Mouse (Mus musculus) olfactory bulb, adult 2 months (tissue): ENCODE results near the gene Lef1. TPM values are rescaled to one million over a fixed set of nuclear protein-coding genes. Genes with fewer than 3 reads are reported as not detected.

Source experiments
- H3K27ac ChIP-seq: fragments of 200-500 bp; 2 replicates; pipeline ENCODE4 v1.5.1; 2012; ENCODE audit warnings: low read depth, low read length; ENCODE audit not compliant: insufficient read depth
- H3K4me1 ChIP-seq: fragments of 200-500 bp; 2 replicates; pipeline ENCODE4 v1.6.1; 2012; ENCODE audit warnings: low read length; ENCODE audit not compliant: control insufficient read depth, insufficient read depth
- H3K4me3 ChIP-seq: fragments of 200-500 bp; 2 replicates; pipeline ENCODE4 v1.5.1; 2012; ENCODE audit warnings: mild to moderate bottlenecking, low read depth, low read length, moderate library complexity; ENCODE audit not compliant: insufficient read depth
- CTCF ChIP-seq: fragments of 200-500 bp; IDR thresholded peaks from 2 replicates; pipeline ENCODE4 v1.5.1; 2012; ENCODE audit warnings: low read depth, mild to moderate bottlenecking, low read length, moderate library complexity; ENCODE audit not compliant: insufficient read depth
- POLR2A ChIP-seq: fragments of 200-500 bp; IDR thresholded peaks from 2 replicates; pipeline ENCODE4 v1.6.1; 2012; ENCODE audit warnings: mild to moderate bottlenecking, low read depth, low read length, moderate library complexity; ENCODE audit not compliant: insufficient read depth
- WGBS: fragments of 180-500 bp; shearing (Covaris S2); methylation state at CpG from one replicate; pipeline ENCODE4 v1.1.7; 2018; 5-methylcytosine and 5-hydroxymethylcytosine counted together
- polyA plus RNA-seq: library from polyadenylated mRNA; stranded (reverse); fragments of >200 nt; gene quantifications from 2 replicates; pipeline ENCODE4 v1.2.4, GENCODE M21; 2012; ENCODE audit warnings: low replicate concordance; ENCODE audit not compliant: missing spikeins, insufficient read depth, insufficient read length

The Lef1 gene
- polyA plus RNA-seq, 1 experiment, result 238 TPM

- Histone ChIP-seq H3K27ac (no peak overlapping the region), H3K4me3 (no peak overlapping the region), H3K4me1 (no peaks in the 10 kb centered on the region)
- 97% methylated on average over 4 of the region's 4 CpGs for WGBS
- no peak for TF ChIP-seq CTCF
Measured at GRCm38 (mm10) chr3:131254991-131255390, 144.7 kb downstream of the Lef1 start.

- no peak for TF ChIP-seq CTCF
- TF ChIP-seq POLR2A, result no peak
- no peak overlapping the region for H3K27ac ChIP-seq
- WGBS, result 94% methylated on average over 3 of the region's 3 CpGs
- no peaks in the 10 kb centered on the region for H3K4me1 ChIP-seq
- no peak overlapping the region for H3K4me3 ChIP-seq
Measured at GRCm38 (mm10) chr3:131255399-131255981, 145.2 kb downstream of the Lef1 start.

- 91% methylated on average over 3 of the region's 3 CpGs for WGBS
- Histone ChIP-seq H3K4me1 (no peaks in the 10 kb centered on the region), H3K4me3 (no peak overlapping the region), H3K27ac (no peak overlapping the region)
- no peak for TF ChIP-seq POLR2A
- TF ChIP-seq CTCF, result no peak
Measured at GRCm38 (mm10) chr3:131258921-131259320, 148.7 kb downstream of the Lef1 start.

- no peaks in the 10 kb centered on the region for H3K4me1 ChIP-seq
- TF ChIP-seq POLR2A, result no peak
- no peak overlapping the region for H3K4me3 ChIP-seq
- WGBS, result 82% methylated on average over 9 of the region's 9 CpGs
- no peak overlapping the region for H3K27ac ChIP-seq
Measured at GRCm38 (mm10) chr3:131259392-131259965, 149.2 kb downstream of the Lef1 start.

- no peak overlapping the region for H3K27ac ChIP-seq
- H3K4me3 ChIP-seq, result no peak overlapping the region
- WGBS, result 97% methylated on average over 6 of the region's 6 CpGs
- no peak for TF ChIP-seq POLR2A
- no peak for TF ChIP-seq CTCF
- no peaks in the 10 kb centered on the region for H3K4me1 ChIP-seq
Measured at GRCm38 (mm10) chr3:131260418-131260817, 150.1 kb downstream of the Lef1 start.

GRCm38 (mm10) chr3:131263766-131264486 lies 153.7 kb downstream of the Lef1 start:
- Histone ChIP-seq H3K27ac (no peak overlapping the region), H3K4me3 (no peak overlapping the region), H3K4me1 (no peaks in the 10 kb centered on the region)
- WGBS, result 89% methylated on average over 15 of the region's 15 CpGs
- TF ChIP-seq POLR2A (no peak), CTCF (no peak)

- TF ChIP-seq POLR2A (no peak), CTCF (no peak)
- Histone ChIP-seq H3K4me3 (no peak overlapping the region), H3K27ac (no peak overlapping the region), H3K4me1 (no peaks in the 10 kb centered on the region)
- WGBS, result 91% methylated on average over 8 of the region's 8 CpGs
Measured at GRCm38 (mm10) chr3:131265516-131265915, 155.2 kb downstream of the Lef1 start.

- 46% methylated on average over 3 of the region's 3 CpGs for WGBS
Measured at GRCm38 (mm10) chr3:131266366-131267050, 156.2 kb downstream of the Lef1 start.

GRCm38 (mm10) chr3:131270381-131270780 lies 160.1 kb downstream of the Lef1 start:
- Histone ChIP-seq H3K4me1 (no peaks in the 10 kb centered on the region), H3K27ac (no peak overlapping the region), H3K4me3 (no peak overlapping the region)
- 53% methylated on average over 6 of the region's 6 CpGs for WGBS
- TF ChIP-seq CTCF (no peak), POLR2A (no peak)

More at GRCm38 (mm10) chr3:131266366-131267050, 156.2 kb downstream of the Lef1 start:
- H3K4me3 ChIP-seq, result no peak overlapping the region
- H3K4me1 ChIP-seq, result no peaks in the 10 kb centered on the region
- TF ChIP-seq POLR2A, result no peak
- no peak for TF ChIP-seq CTCF
- H3K27ac ChIP-seq, result no peak overlapping the region
